Mouse (Mus musculus) bone marrow macrophage, adult 2 months (primary cell): ENCODE data around the gene 4933400A11Rik.

ENCODE experiments used
- CTCF ChIP-seq: IDR thresholded peaks from 2 replicates; pipeline ENCODE4 v1.5.1; 2012; ENCODE audit warnings: low read depth, mild to moderate bottlenecking, low read length, moderate library complexity
- POLR2A ChIP-seq: IDR thresholded peaks from 2 replicates; pipeline ENCODE4 v1.6.1; 2012; ENCODE audit warnings: mild to moderate bottlenecking, low read depth, low read length, borderline replicate concordance

DNA sequence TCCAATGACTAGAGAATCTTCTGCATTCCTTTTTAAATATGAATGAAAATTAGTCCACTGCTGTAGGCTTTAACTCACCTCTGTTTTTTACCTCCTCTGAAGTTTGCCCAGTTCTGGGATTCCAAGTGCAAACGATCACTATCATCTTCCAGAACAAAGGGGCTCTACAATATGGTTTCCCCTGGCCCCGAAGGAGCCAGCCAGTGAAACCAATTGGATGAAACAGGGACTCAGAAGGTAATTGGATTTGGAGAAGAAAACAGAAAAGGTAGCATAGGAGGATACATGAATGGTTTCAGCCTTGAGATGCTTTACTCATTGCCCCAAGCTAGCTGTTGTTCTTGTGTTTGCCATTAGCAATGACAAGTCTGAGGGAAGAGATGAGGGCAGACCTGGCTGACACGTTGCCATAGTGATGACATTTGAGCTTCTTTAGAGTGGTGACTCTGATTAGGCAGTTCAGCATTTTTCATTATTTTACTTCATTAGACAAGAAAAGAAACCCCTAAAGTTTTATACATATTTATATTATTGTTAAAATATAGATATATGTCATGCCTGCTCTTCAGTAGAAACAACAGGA, 44.0 kb downstream of the 4933400A11Rik start:
- TF ChIP-seq POLR2A (no peak), CTCF (no peak)
